Mouse (Mus musculus) monocyte, adult 5-6 weeks (primary cell): Measurements from ENCODE around the gene Mif. TPM values are rescaled to one million over a fixed set of nuclear protein-coding genes. Genes with fewer than 3 reads are reported as not detected.
A peak's percentile ranks its signal among the peaks of the same experiment; 100 is the strongest.

ENCODE experiments used
- ATAC-seq: fragments of 153-309, 156-312 bp; replicated peaks from 2 replicates; pipeline ENCODE4 v1.8.0; 2017; ENCODE audit warnings: mild to moderate bottlenecking; ENCODE audit not compliant: low TSS enrichment, insufficient number of reproducible peaks, severe bottlenecking, poor library complexity, low FRiP score
- total RNA-seq: library from RNA; stranded (forward); fragments of 200-1000, 200-491, 200-594 nt; gene quantifications from 3 replicates; pipeline ENCODE4 v1.2.3, GENCODE M21; 2017

Gene Mif
- total RNA-seq, 1 experiment from 2014 or later, result 41.4 TPM

DNA sequence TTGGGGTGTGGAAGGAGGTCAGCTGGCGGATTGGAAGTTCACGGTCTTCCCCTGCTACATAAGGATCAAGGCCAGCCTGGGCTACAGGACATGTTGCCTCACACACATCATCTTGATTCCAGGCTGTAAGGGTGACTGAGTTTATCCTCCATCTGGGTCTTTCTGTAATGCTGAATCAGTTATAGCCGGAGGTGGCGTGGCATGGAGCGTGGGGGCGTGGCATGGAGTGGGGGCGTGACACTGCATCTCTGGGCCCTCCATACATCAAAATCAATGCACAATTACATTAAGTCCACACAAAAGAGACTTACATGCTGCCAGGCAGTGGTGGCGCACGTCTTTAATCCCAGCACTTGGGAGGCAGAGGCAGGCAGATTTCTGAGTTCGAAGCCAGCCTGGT, 20.3 kb upstream of the Mif start:
- no peak for ATAC-seq

DNA sequence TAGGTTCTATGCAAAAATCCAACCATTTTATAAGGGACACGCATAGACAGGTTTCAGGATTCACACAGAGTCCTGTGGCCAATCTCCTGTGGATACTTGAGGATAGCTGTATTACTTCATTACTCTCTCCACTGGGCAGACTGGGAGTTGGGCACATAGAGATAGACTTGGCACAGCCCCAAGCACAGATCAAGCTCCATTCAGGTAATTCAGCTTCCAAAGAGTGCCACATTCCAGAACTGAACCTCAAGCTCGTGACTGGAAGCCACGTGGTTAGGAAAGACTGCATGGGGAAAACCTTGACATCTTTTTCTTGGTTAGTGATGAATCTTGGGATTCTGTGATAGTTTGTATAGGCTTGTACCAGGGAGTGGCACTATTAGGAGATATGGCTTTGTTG, 18.8 kb upstream of the Mif start:
- ATAC-seq, result no peak

- no peak for ATAC-seq
These were observed 13.6 kb upstream of the Mif start for GRCm38 (mm10) chr10:75873543-75874170.

DNA sequence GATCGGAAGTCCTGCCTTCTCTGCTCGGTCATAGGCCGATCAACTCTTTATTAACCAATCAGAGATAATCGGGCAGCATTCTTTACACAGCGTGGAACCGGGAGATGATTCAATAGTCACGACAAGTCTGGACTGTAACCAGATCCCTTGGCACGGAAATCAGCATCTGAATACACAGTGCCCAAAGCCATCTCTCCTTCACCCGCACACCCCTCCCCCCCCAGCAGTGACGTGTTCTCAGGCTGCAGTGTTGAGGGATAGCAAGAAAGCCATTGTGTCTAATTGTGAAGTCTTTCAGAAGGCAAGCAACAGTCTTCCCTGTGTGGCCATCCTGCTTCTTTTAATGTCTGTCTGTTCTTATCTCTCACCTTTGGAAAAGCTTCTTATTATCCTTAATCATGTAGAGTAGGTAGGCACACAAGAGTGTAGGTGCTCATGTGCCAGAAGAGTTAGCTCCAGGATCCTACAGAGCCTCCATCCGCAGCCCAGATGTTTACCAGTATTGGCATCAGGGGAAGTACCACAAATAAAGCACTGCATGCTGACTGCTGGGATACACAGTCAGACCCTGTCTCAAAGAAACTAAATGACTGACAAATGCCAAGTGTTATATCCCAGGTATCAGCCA, 13.0 kb upstream of the Mif start:
- peak; percentile 34; the same call in 1 of the 2 replicates for ATAC-seq

GRCm38 (mm10) chr10:75872025-75872914, 12.2 kb upstream of the Mif start:
- no peak for ATAC-seq

- no peak for ATAC-seq
These were observed 1.5 kb upstream of the Mif start for GRCm38 (mm10) chr10:75861587-75861986.

DNA sequence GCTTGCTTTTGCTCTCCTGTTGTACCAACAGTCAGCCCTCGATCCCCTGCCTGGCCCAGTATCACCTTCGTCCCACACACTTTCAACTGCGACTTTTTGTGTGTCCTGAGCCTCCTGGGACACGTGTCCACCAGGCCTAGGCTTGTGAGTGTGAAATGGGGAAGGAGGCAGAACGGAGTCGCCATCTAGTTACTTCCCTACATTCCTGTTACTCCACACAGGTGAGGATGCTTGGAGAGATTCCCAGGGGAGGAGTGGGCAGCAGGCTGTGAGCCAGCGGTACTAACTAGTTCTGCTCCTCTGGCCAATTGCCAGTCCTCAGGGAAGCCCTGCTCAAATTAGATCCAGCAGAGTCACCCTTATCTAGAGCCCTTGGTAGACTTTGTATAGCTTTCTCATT, 706 bp upstream of the Mif start:
- ATAC-seq, result no peak

- no peak for ATAC-seq
These were observed 813 bp downstream of the Mif start for GRCm38 (mm10) chr10:75859107-75859746.

DNA sequence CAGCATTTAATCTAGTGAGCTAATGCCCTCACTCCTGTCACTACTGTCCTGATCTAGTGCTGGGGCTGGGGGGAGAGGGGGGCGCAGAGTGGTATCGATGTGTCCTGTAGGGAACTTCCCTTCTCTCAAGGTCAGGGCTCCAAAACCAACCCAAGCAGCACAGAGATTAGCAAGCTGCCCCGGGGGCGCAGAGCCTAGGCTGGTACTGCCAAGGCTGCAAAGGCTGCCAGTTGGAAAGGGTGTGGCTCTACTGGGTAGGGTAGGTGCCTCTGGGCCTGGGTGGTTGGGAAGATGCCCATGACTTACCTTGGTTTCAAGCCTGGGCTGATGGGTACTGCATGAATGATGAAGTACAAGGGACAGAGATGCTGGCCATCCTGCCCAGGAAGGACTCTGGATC, 2.4 kb downstream of the Mif start:
- no peak for ATAC-seq

DNA sequence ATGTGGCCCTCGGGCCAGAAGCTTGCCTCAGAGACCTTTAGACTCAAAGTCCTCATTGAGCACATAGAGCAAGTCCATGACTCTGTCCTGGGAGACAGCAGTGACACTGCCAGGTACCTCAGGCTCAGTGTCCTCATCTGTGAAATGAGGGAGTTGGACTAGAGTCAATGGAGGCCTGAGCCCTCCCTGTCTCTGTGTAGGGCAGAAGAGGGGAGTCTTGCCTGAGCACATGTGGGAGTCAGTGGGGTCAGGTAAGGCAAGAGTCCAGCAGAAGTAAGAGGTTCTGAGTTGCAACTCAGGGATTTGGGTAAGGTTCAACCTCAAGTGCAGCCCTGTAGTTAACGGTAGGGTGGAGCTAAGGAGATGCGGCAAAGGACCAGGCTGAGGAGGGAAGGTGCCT, 3.1 kb downstream of the Mif start:
- no peak for ATAC-seq

GRCm38 (mm10) chr10:75856155-75856907, 3.7 kb downstream of the Mif start:
- no peak for ATAC-seq

DNA sequence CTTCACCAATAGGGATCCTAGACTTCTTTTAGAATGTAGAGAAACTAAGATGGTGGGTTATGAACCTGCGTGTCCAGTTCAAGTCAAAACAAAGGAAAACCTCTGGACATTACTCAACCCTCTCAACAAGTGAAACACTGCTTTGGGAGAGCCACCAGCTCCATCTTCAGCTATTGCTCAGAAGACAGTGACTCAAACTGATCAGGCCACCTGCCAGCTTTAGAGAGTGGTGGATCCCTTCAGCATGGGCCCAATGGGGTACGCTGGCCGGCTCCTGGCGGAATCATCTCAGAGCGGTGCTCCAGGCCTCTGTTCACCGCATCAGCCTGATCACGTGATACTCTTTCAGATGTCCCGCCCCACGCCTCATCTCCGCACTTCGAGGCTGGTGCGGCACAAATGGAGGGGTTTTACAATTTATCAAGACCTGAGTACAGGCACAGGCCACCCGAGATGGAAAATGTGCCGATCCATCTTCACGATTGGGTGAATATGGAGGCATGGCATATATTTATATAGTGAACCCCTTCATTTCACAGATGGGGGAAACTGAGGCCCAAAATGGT, 4.5 kb downstream of the Mif start:
- ATAC-seq, result no peak

DNA sequence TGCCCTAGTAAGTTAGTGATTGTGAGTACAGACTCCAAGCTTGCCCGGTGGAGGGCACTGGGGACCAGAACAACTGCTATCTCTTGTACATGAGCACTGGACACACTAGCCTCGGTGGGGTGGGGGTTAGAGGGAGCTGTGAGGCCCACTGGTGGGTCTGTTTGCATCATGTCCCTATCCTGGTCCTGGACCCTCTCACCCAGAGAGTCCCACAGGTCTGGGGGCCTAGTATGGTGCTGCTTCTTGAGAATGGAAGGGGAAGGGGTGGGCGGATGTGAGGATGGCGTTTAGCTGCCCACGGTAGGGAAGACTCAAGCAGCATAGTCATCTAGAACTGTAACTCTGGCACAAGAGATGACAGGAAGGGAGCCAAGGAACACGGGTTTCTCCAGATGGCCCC, 5.2 kb downstream of the Mif start:
- no peak for ATAC-seq

GRCm38 (mm10) chr10:75854096-75854495, 5.9 kb downstream of the Mif start:
- ATAC-seq, result no peak

DNA sequence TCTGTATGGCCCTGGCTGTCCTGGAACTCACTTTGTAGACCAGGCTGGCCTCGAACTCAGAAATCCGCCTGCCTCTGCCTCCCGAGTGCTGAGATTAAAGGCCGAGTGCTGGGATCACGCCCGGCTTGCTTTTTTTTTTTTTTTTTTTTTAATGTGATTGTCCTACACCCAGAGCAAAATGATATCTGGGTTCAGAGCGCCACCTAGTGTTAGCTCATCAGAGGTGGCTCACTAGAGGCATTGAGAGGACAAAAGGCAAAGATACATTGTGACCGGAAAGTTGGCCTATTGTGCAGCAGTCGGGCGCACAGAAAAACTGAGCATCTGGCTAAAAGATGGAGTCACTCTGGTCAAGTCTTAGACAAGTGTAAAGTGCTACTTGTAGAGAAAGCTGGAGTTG, 6.6 kb downstream of the Mif start:
- ATAC-seq, result peak; percentile 76

DNA sequence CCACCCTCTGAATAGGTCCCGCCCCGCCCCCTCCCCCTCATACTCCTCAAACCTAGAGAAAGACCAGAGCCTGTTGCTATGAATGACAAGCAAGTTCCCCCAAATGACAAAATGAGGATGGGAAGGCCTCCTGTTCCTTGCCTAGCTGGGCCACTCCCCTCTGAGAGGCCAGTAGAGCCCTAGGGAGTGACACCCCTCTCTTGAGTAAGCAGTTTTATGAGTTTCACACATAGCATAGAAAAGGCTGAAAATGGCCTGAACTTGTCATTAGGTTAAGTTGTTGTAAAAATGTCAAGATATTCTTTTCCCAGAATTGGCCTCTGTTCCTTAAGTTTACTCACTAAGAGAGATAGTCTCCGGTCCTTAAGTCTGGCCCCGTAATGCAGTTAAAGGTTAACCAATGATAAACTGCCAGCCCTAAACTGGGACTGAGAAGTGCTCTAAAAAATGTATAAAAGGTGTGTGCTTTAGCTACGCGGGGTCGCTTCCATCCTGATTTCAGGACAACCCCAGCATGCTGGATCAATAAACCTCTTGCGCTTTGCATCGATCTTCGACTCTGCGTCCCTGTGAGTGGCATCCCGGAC, 7.4 kb downstream of the Mif start:
- ATAC-seq, result no peak

DNA sequence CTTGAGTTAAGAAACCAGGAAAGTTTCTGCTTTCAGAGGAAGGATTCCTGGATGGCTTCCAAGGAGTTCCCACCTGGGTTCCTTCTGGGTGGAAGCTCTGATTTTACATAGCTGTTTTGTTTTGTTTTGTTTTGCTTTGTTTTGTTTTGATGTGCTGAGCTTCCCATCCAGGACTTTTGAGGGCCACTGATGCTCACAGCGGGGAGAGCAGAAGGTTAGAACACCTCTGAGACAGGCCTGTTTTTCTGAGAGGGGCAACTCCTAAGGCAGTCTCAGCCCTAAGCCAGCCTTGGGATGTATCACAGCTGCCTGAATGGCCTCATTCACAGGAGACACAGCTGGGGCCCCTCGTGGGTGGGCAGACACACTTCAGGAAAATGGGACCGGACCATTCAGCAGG, 8.4 kb downstream of the Mif start:
- no peak for ATAC-seq

GRCm38 (mm10) chr10:75851076-75851475, 9.0 kb downstream of the Mif start:
- ATAC-seq, result no peak
